Mouse (Mus musculus) heart, adult 2 months (tissue): ENCODE data around the gene Pparg. TPM values are rescaled to one million over a fixed set of nuclear protein-coding genes. Genes with fewer than 3 reads are reported as not detected.

ENCODE experiments used
- DNase-seq, 2 experiments: peaks; one replicate each; pipeline ENCODE4 v3.0.0; 2021
- H3K27ac ChIP-seq: fragments of 200-600 bp; 2 replicates; pipeline ENCODE4 v1.8.1; 2022
- H3K27me3 ChIP-seq: fragments of 200-500 bp; 2 replicates; pipeline ENCODE4 v1.6.1; 2012; ENCODE audit warnings: mild to moderate bottlenecking, low read length, inconsistent platforms, mixed read lengths; ENCODE audit not compliant: control insufficient read depth, insufficient read depth
- H3K36me3 ChIP-seq: fragments of 200-500 bp; 2 replicates; pipeline ENCODE4 v1.6.1; 2012; ENCODE audit warnings: low read length, inconsistent platforms; ENCODE audit not compliant: control insufficient read depth, insufficient read depth
- H3K4me1 ChIP-seq: fragments of 200-500 bp; 2 replicates; pipeline ENCODE4 v1.6.1; 2011; ENCODE audit warnings: low read length; ENCODE audit not compliant: control insufficient read depth, insufficient read depth
- H3K4me3 ChIP-seq: fragments of 200-600 bp; 2 replicates; pipeline ENCODE4 v1.8.1; 2022
- H3K79me2 ChIP-seq: fragments of 200-500 bp; replicated peaks from 2 replicates; pipeline ENCODE4 v1.6.1; 2012; ENCODE audit warnings: mild to moderate bottlenecking, inconsistent platforms, low read length, moderate library complexity, mixed read lengths; ENCODE audit not compliant: control insufficient read depth, insufficient read depth
- H3K9ac ChIP-seq: fragments of 200-500 bp; 2 replicates; pipeline ENCODE4 v1.6.1; 2012; ENCODE audit warnings: low read depth, mild to moderate bottlenecking, control low read depth, inconsistent platforms, low read length, mixed read lengths
- CTCF ChIP-seq: fragments of 200-600 bp; IDR thresholded peaks from 2 replicates; pipeline ENCODE4 v1.8.1; 2022; ENCODE audit warnings: antibody characterized with exemption, mild to moderate bottlenecking, moderate library complexity
- EP300 ChIP-seq: fragments of 200-500 bp; IDR thresholded peaks from 2 replicates; pipeline ENCODE4 v1.6.1; 2011; ENCODE audit warnings: low read depth, low read length, control low read depth; ENCODE audit not compliant: insufficient read depth
- POLR2A ChIP-seq: fragments of 200-500 bp; IDR thresholded peaks from 2 replicates; pipeline ENCODE4 v1.6.1; 2011; ENCODE audit warnings: mild to moderate bottlenecking, low read depth, low read length, control low read depth; ENCODE audit not compliant: insufficient read depth
- WGBS: fragments of 180-500 bp; shearing (Covaris S2); methylation state at CpG from one replicate; pipeline ENCODE4 v1.1.7; 2018; 5-methylcytosine and 5-hydroxymethylcytosine counted together
- intact Hi-C: fragments of 180-260 bp; cut with DNase I; formaldehyde crosslinking; loops from one replicate; pipeline ENCODE4 v1.15.1; 2025
- polyA plus RNA-seq: library from polyadenylated mRNA; depleted of rRNA; stranded (reverse); fragments of >200 nt; gene quantifications from 2 replicates; pipeline ENCODE4 v1.2.3, GENCODE M21; 2012
- total RNA-seq, 2 experiments: library from RNA; stranded (reverse); gene quantifications; 2 replicates each; pipeline ENCODE4 v1.2.3; 2021

Gene Pparg
- total and polyA plus RNA-seq, 3 experiments: 11.6 to 15.7 (median 11.7) TPM

DNA sequence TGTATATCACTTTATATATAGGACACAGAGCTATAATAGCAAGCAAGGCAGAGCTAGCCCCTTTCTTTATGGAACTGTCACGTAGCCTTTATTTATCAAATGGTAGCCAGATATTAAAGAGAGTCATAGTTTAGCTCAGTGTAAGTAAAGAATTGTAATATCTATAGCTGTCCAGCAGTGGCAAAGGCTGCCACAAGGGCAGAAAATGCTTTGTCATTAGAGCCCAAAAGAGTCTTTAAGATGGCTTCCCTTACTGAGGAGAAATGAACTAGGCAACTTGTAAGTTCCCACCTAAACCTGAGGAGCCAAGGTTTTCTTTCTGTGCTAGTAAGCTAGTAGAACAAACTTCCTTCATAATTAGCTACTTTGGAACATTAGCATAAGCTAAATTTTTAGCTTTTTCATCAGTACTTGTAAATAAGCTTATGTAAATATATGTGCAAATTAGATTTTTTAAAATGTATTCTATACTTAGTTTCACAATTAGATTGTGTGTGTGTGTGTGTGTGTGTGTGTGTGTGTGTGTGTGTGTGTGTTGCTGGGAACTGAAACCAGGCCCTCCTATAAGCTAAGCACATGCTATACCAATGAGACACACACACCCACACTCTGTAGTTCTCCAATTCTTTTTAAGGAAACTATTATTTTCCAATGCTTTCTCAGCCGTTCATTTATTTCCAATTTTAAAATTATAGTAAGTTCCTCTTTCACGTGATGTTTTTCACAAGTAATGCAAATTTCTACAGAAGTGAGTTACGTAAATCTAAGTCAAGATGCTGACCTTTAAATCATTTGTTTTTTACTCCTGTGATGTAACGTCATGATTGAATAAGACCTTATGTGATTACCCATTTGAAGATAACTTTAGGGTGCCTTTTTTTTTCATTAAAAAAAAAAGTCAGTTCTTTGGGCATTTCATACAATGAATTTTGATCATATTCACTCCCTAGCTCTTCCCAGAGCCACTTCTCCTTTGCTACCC is 14.4 kb downstream of the Pparg start:
- Histone ChIP-seq H3K9ac (no peak overlapping the region), H3K27me3 (no peaks in the 10 kb centered on the region), H3K36me3 (peaks cover 4% of the 10 kb centered on the region), H3K4me1 (no peaks in the 10 kb centered on the region; the same call in 1 of the 2 replicates), H3K27ac (no peak overlapping the region), H3K4me3 (no peak overlapping the region), H3K79me2 (no peaks in the 10 kb centered on the region)
- intact Hi-C loops: no loop called here
- whole genome bisulfite sequencing: 83% methylated on average over 5 of the region's 5 CpGs
- DNase-seq: no peak
- no peak for TF ChIP-seq CTCF
- no peak for TF ChIP-seq EP300
- TF ChIP-seq POLR2A: no peak

DNA sequence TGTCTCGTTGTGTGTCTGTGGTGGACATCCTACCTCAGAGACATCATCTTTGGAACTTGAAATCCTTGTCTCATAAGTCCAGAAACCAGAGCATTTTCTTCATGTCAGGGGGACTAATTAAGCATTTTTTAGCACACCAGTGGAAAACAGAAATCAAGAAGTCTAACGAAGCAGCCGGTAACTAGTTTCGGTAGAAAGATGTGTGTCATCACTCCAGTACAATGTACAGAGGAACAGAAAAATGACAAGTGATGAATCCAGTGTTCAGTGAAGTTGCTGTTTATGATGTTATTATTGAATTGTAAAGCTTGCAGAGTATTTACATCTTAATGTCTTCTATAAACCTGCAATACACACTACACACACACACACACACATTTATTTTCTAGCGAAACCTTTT is 19.8 kb downstream of the Pparg start:
- no peak for TF ChIP-seq EP300
- TF ChIP-seq POLR2A: no peak
- TF ChIP-seq CTCF: no peak
- intact Hi-C loops: no loop called here
- no peak for DNase-seq
- no peaks in the 10 kb centered on the region for H3K27me3 ChIP-seq
- H3K4me1 ChIP-seq: peaks cover 7% of the 10 kb centered on the region
- no peaks in the 10 kb centered on the region for H3K79me2 ChIP-seq
- no peak overlapping the region for H3K4me3 ChIP-seq
- no peak overlapping the region for H3K27ac ChIP-seq
- H3K9ac ChIP-seq: no peak overlapping the region
- 71% methylated on average over 5 of the region's 5 CpGs for WGBS
- H3K36me3 ChIP-seq: peaks cover 19% of the 10 kb centered on the region

DNA sequence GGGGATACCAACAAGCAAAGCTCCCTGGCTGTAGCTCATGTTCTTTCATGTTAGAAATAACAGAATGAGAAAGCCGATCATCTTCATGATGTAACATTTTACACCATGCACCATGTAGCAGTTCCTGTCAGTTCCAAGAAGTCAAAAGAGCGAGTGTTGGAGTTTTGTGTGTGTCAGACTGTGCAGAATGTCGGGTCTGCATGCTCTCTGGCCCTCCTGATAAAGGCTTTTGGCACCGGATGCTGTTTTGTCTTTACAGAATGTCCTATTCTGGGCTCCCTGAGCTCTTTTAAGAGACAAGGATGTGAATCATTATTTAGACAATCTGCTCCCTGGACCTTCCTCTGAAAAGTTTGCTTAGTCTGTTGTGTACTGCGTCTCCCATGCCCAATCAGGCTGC is 22.0 kb downstream of the Pparg start:
- no peaks in the 10 kb centered on the region for H3K79me2 ChIP-seq

DNA sequence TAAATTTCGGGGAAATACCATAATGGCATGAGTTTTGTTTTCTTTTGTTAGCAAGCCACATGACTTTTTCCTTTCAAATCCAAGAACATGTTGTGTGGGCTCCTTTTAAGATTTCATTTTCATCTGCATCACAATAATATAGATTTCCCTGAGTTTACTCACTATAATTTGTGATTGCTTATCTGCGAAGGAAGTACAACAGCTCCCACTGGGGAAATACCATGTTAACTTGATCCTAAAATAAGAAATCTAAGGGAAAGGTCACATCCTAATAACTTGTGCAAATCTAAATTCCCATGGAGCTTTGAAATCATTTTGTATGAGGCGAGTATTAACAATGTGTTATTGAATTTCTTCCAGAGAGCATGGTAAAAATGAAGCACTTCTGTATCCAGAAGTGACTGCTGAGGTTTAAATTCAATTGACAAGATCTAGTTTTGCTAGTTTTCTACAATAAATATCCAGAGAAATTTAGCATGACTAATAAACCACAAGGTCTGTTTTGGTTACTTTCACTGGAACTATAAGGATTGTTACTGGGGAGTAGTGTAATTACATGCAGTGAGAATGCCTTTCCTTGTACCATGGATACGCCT is 29.3 kb downstream of the Pparg start:
- Histone ChIP-seq H3K4me3 (no peak overlapping the region), H3K36me3 (peaks cover 8% of the 10 kb centered on the region), H3K27ac (peak overlapping the region; percentile 57), H3K9ac (no peak overlapping the region), H3K27me3 (no peaks in the 10 kb centered on the region), H3K79me2 (no peaks in the 10 kb centered on the region), H3K4me1 (peaks cover 1% of the 10 kb centered on the region)
- intact Hi-C loops: loop anchor here (5.0 kb wide), 1 partner anchor 42 kb away; no protein-coding TSS in a partner anchor
- 47% methylated on average over 4 of the region's 4 CpGs for WGBS
- no peak for DNase-seq
- TF ChIP-seq CTCF (no peak), EP300 (no peak), POLR2A (no peak)

More for the DNA sequence above, 22.0 kb downstream of the Pparg start:
- Histone ChIP-seq H3K36me3 (peaks cover 20% of the 10 kb centered on the region), H3K27me3 (no peaks in the 10 kb centered on the region), H3K9ac (no peak overlapping the region; the same call in 1 of the 2 replicates), H3K4me3 (no peak overlapping the region), H3K27ac (peak overlapping the region; percentile 34), H3K4me1 (peaks cover 7% of the 10 kb centered on the region)
- 20% methylated on average over 5 of the region's 5 CpGs for WGBS
- TF ChIP-seq POLR2A: peak; percentile 35; the same call in 1 of the 2 replicates
- no peak for TF ChIP-seq CTCF
- no peak for TF ChIP-seq EP300
- peak in 1 of 2 experiments; percentile 21 for DNase-seq
- intact Hi-C loops: no loop called here

DNA sequence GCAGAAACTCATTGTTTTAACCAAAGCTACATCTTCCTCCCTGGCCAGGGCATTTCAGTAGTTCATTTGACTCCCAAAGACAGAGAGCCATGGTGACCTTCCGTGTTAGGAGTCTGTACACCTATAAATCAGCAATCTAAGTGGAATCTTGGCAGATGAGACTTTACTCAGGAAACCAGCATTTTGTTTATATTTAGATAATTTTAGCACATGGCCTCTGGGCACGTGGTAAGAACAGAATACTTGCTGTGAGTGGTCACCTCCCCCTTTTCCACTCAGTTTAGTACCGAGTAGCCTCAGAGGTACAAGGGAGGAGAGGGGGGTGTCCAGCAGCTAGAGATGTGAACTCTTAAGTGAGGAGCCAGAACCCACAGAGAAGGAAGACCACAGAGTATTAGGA is 36.2 kb downstream of the Pparg start:
- WGBS: 35% methylated on average over 3 of the region's 3 CpGs
- no peak overlapping the region for H3K4me3 ChIP-seq
- no peaks in the 10 kb centered on the region for H3K27me3 ChIP-seq
- H3K79me2 ChIP-seq: peaks cover 2% of the 10 kb centered on the region; the same call in 1 of the 2 replicates
- H3K9ac ChIP-seq: no peak overlapping the region
- H3K36me3 ChIP-seq: no peaks in the 10 kb centered on the region; the same call in 1 of the 2 replicates
- no peak overlapping the region for H3K27ac ChIP-seq
- no peak for DNase-seq
- intact Hi-C loops: no loop called here
- TF ChIP-seq POLR2A (no peak), CTCF (no peak), EP300 (no peak)
- H3K4me1 ChIP-seq: no peaks in the 10 kb centered on the region; the same call in none of the 2 replicates

DNA sequence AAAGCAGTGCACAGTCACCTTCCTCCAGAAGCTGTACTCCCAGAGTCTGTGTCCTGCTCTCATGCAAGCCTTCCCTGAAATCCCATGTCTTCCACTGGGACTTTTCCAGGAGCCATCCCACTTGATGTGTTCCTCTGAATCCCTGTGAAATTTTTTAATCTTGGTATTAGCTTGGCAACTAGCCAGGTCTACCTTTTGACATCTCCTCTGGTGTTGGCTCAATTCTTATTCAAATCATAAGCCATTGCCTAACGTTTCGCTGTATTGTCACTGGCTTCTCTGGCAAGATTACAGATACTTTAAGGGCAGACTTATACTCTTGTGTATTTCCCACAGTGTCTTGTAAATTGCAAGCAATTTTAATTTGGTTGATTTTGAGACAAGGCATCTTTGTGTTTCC is 43.6 kb downstream of the Pparg start:
- peaks cover 2% of the 10 kb centered on the region; the same call in 1 of the 2 replicates for H3K4me1 ChIP-seq
- no peak overlapping the region for H3K4me3 ChIP-seq
- H3K79me2 ChIP-seq: peaks cover 2% of the 10 kb centered on the region; the same call in 1 of the 2 replicates
- no peak for DNase-seq
- no peaks in the 10 kb centered on the region for H3K36me3 ChIP-seq
- H3K9ac ChIP-seq: no peak overlapping the region
- WGBS: 56% methylated on average over 2 of the region's 2 CpGs
- no peaks in the 10 kb centered on the region for H3K27me3 ChIP-seq
- no peak overlapping the region for H3K27ac ChIP-seq
- TF ChIP-seq EP300 (no peak), POLR2A (no peak), CTCF (no peak)
- intact Hi-C loops: no loop called here
